8 mouse cellular contexts compared by ENCODE assay signal in the genomic region with DNA sequence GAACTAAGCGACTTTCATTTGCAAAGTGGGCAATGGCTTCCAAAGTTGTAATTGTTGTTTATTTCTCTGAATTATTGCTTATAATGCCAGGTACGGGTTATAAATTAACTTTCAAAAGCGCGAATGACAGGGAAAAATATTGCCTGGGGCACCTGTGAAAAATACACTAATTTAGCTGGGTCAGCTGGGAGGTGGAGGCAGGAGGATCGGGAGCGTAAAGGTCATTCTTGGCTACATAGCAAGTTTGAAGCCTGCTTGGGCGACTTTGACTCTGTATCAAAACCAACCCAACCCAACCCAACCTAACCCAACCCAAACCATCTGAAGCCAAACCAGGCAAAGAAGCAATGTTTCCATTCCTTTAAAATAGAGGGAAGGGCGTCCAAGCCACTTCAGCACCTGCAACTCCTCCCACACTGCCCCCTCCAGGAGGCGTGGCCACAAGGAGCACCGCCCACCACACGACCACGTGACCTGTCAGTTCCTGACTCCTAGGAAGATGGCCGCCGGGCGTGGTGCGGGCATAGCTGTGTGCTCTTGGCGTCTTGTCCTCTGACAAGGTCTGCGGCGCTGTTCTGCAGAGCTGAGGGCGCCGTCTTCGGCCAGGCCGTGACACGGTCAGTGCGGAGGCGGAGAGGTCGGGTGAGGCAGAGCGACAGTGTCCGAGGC. TPM values are rescaled to one million over a fixed set of nuclear protein-coding genes. Genes with fewer than 3 reads are reported as not detected.
DNase-seq lines count a peak whose midpoint lies in the region; ATAC-seq and TF ChIP-seq lines count a peak whose summit lies in the region.

TSS of gene Kidins220 (plus strand) at position 480 of the 669 bp plus-strand sequence.

- H3K9ac ChIP-seq in forebrain, embryonic 15.5 days (replicated peaks): peak within 1 kb of the TSS; percentile 89

- peaks cover 18% of the 10 kb centered on the region for H3K4me1 ChIP-seq in forebrain, embryonic 15.5 days
- H3K4me1 ChIP-seq in lung, adult 2 months (ENCODE audit: control insufficient read depth, insufficient read depth, low read length): peaks cover 7% of the 10 kb centered on the region; the same call in 1 of the 2 replicates

- peak; percentile 97; the same call in 1 of the 2 replicates for TF ChIP-seq POLR2A in lung, adult 2 months (IDR thresholded peaks at IDR 0.05; ENCODE audit: borderline replicate concordance, extremely low read depth, low read depth, low read length)

- 0 out of 2 replicates have a peak, but pooled peaks cover 3% of the 10 kb centered on the region for H3K36me3 ChIP-seq in forebrain, embryonic 15.5 days

- peak within 1 kb of the TSS; percentile 83 for H3K4me3 ChIP-seq in forebrain, embryonic 15.5 days
- peak within 1 kb of the TSS; percentile 94 for H3K4me3 ChIP-seq in lung, adult 2 months (replicated peaks; ENCODE audit: extremely low read depth, low read depth, low read length)

- H3K27me3 ChIP-seq in forebrain, embryonic 15.5 days: no peaks in the 10 kb centered on the region

- DNase-seq in ES-CJ7 (ENCODE audit: low read depth, low spot score): peak; percentile 94
- peak; percentile 94 for DNase-seq in cerebellum, adult 11 months
- peak; percentile 86 for DNase-seq in heart, postnatal 25 days (ENCODE audit: low spot score)
- DNase-seq in layer of hippocampus, adult 18-20 months (ENCODE audit: low spot score in 2 of 2): peak; percentile 86 to 95
- peak; percentile 95 for DNase-seq in lung, adult 2 months
- DNase-seq in thymus, adult 18-20 months: peak; percentile 87 to 90

- no peaks in the 10 kb centered on the region for H3K9me3 ChIP-seq in forebrain, embryonic 15.5 days

- H3K27ac ChIP-seq in forebrain, embryonic 15.5 days (replicated peaks): peak within 1 kb of the TSS; percentile 96

- intact Hi-C loops in heart, postnatal 25 days (cut with DNase I): no loop called here

- peak within 1 kb of the TSS; percentile 38 for H3K4me2 ChIP-seq in forebrain, embryonic 15.5 days (replicated peaks)

- WGBS in forebrain, embryonic 15.5 days: 15% methylated on average over 29 of the region's 29 CpGs
- 14% methylated on average over 28 of the region's 29 CpGs for WGBS in lung, adult 2 months

- TF ChIP-seq CTCF in lung, adult 2 months (IDR thresholded peaks at IDR 0.05; ENCODE audit: insufficient read depth, low read length): no peak

- peak; percentile 88 for ATAC-seq in forebrain, embryonic 15.5 days (replicated peaks)
- ATAC-seq in neutrophil, adult 5-6 weeks (ENCODE audit: extremely low read depth, insufficient number of reproducible peaks, low FRiP score, poor library complexity, severe bottlenecking): peak; percentile 81

RNA-seq across cellular contexts. Expression of gene Kidins220, which starts in this region (rescaled TPM):
- 141 and 143 TPM in 2 replicates for polyA plus RNA-seq in forebrain, embryonic 15.5 days (2015; fragmentation: Nextera tagmentation; extraction: Ambion mirVana)
- total RNA-seq in heart, postnatal 25 days (2021): 10 to 100 TPM; 69.0 to 76.8 TPM
- 100 to 1,000 TPM; 347 to 351 TPM for total RNA-seq in layer of hippocampus, adult 18-20 months (2021)
- 37.8 and 56.5 TPM in 2 replicates for polyA plus RNA-seq in lung, adult 2 months (2012; rRNA removed)
- 89.7 and 89.8 TPM in 2 replicates for total RNA-seq in neutrophil, adult 5-6 weeks (2017)

Comparison
In these comparisons a context has a peak if more than half of its experiments do, and no peak if none do; other contexts are left out.
1. Peak in every context shown above with its lines: DNase-seq, ATAC-seq, H3K4me3 ChIP-seq and H3K27ac ChIP-seq.